Mouse (Mus musculus) CD4-positive, CD25-positive, alpha-beta regulatory T cell, adult 2 months (primary cell): ENCODE measurements around the gene Tfe3.
"Not testable (repeated sequence)": the region's sequence is repeated elsewhere in the genome, so short reads cannot be mapped to it uniquely, and the experiment has no call there.

Experiments used
- DNase-seq: peaks from one replicate; pipeline ENCODE4 v3.0.0-alpha.2; 2012; ENCODE audit warnings: low read depth, low spot score

Gene Tfe3

DNA sequence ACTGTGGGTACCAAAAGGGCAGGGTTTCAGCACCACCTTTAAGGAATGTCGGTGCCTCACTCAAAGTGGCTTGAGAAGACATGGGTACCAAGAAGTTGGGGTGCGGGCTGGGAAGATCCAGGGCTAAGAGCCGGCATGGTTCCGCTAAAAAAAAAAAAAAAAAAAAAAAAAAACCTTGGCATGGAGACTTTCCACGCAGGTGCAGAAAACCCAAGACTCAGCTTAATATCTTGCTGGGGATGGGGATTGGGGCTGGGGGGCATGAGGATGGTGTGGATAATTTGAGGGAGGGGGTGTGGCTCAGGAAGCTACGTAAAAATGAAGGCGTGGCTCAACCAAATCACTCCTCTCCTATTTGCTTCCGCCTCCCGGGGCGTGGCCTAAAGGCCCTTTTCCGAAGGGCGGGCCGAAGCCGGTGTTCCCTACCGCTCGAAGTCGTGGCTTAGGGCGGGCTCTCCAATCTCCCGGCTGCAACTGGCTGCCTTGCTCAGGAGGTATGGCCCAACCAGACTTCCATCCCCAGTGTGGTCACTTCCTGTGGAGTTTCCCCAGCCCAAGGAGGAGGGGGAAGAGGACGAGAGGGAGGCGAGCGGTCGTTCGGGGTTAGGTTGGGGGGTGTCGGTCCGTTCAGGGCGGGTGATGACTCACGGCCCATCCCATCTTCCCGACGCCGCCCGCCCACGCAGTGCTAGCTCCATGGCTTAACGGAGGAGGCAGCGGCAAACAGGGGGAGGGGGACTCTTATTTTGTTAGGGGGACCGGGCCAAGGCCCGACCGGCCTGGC, at the start of gene Tfe3:
Gene Tfe3 (plus strand): TSS at position 424 of the 784 bp plus-strand sequence.
- peak; percentile 93 for DNase-seq

DNA sequence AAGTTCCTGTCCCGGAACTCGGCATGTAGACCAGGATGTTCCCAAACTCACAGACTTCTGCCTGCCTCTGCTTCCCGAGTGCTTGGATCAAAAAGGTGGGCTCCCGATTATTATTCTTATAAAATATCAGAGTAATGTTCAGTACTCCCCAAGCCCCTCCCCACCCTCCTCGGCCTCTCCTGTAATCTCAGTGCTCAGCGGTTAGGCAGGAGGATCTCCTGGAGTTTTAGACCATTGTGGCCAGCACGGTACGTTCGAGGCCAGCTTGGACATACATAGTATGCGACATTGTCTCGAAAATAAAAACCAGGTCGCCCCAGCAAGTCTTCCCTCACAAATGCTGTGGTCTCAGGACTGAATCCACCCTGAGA, 48.6 kb upstream of the Tfe3 start:
- DNase-seq = not testable (repeated sequence)

DNA sequence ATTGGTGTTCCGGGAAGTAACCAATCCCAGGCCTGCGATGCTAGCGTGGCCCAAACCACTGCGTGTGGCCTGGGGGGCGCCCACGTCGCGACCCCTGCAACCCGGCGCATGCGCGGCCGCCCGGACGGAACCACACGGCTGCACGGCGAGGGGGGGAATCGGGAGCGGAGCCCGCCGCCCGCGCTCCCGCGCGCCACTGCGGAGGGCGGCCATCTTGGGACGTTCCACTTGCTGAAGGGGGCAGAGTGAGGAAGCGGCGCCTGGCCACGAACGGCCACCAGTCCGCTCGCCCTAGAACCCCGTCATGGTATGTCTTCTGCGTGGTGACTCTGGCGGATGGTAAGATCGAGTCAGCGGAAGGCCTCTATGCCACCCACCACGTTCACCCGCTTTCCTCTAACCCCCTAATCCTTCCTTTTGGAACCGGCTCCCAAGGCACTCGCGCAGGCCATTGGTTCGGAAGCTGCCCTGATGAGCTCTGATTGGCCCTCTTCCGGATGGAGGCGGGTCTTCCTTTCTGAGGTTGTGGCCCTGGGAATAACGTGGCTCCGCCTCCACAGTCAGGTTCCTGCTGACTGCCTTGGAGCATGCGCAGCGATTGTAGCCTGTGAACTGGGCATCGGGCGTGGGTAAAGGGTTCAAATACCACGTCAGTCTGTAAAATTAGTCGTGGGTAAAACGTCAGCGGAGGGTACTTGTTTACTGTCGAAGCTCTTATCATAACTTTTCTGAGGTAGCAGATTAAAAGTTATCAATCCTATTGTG, 48.0 kb upstream of the Tfe3 start, which contains the start of gene Wdr45:
Gene Wdr45 (plus strand): TSS at position 199 of the 765 bp plus-strand sequence.
- DNase-seq = peak; percentile 95

DNA sequence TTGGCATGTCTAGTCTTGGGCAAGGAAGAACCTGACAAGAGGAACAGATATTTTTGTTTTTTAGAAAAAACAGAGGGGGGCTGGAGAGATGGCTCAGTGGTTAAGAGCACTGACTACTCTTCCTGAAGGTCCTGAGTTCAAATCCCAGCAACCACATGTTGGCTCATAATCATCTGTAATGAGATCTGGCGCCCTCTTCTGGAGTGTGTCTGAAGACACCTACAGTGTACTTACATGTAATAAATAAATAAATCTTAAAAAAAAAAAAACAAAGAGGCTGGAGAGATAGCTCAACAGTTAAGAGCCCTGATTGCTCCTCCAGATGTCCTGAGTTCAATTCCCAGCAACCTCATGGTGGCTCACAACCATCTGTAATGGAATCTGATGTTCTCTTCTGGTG, 46.3 kb upstream of the Tfe3 start:
- peak; percentile 57 for DNase-seq

DNA sequence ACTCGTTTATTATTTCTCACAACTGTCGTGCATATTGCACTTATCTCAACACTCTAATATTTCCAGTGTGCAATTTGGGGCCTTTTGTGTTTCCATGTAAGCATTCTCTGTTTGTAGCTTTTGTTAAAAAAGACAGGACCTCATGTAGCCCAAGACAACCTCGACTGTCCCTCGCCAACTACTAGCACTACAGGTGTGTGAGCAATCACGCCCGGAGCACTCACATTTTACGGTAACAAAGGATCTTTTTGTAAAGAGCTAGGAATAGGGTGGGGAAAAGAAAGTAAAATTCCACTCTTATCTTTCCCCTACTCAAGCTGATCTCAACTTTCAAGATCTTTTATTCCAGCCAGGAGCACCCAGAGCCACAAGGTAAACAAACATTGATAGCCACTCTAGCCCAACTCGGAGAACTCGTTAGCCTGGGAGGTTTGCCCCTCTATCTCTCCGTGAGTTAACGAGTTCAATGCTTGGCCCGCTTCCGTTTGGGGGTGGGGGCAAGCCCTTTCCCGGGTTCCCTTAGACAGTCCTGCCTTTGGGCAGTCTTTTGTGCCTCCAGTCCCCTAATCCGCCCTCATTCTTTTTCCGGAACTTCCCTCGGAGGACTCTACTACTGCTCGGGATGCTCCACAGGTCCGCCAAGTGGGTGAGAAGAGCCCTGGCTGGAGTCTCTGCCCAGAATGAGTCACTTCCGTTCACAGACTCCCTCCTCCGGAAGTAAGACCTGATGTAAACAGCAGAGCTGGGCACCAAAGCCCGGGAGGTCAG, 40.7 kb upstream of the Tfe3 start, which contains the start of gene Gm45208:
Gene Gm45208 (plus strand): TSS at position 732 of the 768 bp plus-strand sequence.
- peak; percentile 80 for DNase-seq

DNA sequence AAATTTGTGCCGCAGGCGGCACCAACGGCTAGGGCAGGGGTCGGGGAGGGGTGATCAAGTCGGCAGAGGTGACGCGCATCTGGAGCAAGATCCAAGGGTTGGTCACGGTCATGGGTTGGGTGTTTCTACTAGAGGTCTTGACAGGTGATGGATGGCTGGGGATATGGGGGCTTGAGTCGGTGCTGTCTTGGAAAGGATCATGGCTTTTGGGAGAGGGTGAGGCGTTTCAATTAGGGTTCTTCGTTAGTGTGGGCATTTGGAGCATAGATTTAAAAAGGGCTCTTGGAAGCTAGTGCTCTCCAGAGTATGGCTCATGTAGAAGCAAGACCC, 40.1 kb upstream of the Tfe3 start:
- no peak for DNase-seq

DNA sequence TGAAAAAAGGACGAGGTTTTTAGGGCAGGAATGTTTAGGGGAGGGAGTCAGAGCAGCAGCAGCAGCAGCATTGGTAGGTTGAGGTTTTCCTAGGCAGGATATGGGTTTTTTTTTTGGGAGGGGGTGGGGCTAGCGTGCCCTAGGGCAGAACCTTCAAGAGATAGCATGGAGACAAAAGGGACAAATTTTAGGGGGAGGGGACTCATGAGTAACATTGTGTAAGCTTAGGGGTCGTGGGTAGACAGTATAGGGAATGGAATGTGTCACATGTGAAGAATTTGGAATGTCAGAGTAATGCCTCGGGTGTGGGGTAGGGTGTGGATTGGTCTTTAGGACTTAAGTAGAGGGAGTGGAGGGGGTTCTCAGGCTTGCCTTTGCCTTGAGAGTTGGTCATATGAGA, 39.7 kb upstream of the Tfe3 start:
- DNase-seq = peak; percentile 24

DNA sequence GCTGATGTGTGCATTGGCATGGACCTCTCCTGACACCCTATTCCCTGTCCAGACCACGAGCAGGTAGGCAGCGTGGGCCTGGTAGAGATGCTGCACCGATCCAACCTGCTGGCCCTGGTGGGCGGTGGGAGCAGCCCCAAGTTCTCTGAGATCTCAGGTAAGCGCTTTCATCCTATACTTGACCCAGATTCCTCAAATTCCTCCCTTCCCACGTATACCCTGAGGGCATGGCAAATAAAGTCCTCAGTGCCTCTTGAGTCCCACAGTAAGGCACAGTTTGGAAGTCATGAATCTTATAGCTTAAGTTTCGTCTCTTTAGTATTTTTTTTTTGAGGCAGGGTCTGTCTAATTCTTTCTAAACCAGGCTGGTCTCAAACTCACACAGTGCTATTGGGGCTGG, 38.2 kb upstream of the Tfe3 start:
- no peak for DNase-seq

DNA sequence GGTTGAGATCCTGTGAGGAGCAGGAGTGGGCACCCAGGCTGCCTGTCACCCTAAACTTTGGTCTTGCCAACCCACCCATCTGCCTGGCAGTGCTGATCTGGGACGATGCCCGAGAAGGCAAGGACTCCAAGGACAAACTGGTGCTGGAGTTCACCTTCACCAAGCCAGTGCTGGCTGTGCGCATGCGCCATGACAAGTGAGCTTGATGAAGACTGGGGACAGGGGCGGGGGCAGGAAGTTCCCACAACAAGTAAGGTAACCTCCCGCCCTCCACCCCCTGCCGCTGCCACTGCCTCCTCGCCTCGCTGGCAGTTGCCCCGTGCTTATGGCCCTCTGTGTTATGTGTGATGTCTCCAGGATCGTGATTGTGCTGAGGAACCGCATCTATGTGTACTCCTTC, 36.5 kb upstream of the Tfe3 start:
- DNase-seq = no peak

DNA sequence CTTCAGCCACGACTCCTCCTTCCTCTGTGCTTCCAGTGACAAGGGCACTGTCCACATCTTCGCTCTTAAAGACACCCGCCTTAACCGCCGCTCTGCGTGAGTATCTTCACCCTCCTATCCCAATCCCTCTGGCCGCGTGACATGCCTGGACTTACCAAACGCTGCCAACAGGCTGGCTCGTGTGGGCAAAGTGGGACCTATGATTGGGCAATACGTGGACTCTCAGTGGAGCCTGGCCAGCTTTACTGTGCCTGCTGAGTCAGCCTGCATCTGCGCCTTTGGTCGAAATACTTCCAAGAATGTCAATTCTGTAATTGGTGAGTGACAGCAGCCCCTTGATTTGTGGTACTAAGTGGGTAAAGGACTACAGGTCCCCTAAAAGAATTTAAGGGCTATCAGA, 35.2 kb upstream of the Tfe3 start:
- DNase-seq = no peak

DNA sequence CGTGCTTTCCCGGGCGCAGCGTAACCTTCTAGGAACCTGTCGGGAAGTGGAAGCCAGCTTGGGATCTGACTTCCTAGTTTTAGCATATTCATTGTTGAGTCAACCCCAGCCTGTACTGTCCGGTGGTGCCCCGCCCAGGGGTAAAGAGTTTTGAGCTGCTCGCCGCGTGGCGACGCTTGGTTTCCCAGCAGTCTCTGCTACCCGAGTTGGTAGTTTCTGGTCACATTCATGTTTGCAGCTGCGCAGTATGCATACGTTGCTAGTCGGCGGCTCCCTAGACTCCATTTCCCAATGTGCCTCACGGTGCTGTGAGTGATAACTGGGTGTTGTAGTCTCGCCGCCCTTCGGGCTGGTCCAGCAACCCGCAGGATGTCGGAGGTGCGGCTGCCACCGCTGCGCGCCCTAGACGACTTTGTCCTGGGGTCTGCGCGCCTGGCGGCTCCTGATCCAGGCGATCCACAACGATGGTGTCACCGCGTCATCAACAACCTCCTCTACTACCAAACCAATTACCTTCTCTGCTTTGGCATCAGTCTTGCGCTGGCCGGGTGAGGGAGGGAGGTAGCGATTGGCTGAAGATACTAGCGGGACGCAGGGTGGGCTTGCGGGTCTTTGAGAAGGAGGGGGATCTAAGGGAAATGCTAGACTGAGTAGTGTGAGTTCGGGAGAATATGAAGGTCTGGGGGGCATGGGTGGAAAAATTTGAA, 34.0 kb upstream of the Tfe3 start, which contains the start of gene Praf2:
Gene Praf2 (plus strand): TSS at position 225 of the 707 bp plus-strand sequence.
- DNase-seq = peak; percentile 86

DNA sequence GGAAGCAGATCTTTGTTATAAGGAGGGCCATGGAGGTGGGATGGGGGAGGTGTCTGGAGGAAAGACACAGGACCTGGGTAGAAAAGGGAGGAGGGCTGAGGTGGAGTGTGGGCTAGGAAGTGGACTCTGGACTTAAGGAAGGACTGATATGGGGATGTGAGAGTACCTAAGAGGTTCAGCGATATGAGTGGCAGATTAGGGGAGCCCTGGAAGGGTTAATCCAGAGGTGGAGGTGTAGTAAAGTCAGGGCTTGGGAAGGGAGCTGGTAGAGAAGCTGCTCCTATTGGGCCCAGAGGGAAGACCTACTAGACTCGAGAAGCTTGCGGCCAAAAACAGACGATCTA, 33.5 kb upstream of the Tfe3 start:
- no peak for DNase-seq

DNA sequence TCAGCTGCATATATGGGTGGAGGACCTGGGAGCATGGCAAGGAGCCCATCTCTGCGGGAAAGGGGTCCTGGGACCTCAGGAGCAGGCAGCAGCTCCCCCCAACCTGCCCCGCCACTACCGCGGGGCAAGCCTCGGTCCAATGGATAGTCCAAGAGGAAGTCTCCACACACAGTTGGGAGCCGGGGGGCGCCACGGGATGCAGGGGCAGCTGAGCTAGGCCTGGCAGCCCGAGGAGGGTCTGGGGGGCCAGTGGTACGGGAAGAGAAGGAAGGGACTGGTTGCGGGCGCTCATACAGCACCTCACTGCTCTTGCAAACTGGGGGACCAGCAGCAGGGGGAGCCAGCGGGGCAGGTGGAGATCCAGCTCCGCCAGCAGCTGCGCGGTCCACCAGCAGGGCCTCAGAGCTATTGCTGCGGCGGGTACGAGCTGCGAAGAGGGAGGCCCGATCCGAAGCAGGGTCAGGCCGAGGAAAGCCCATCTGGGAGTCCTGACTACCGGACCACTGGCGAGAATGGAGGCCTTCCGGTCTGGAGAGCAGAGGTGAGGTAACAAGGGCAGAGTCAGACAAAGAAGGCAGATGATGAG, 28.7 kb upstream of the Tfe3 start:
- DNase-seq = peak; percentile 90

DNA sequence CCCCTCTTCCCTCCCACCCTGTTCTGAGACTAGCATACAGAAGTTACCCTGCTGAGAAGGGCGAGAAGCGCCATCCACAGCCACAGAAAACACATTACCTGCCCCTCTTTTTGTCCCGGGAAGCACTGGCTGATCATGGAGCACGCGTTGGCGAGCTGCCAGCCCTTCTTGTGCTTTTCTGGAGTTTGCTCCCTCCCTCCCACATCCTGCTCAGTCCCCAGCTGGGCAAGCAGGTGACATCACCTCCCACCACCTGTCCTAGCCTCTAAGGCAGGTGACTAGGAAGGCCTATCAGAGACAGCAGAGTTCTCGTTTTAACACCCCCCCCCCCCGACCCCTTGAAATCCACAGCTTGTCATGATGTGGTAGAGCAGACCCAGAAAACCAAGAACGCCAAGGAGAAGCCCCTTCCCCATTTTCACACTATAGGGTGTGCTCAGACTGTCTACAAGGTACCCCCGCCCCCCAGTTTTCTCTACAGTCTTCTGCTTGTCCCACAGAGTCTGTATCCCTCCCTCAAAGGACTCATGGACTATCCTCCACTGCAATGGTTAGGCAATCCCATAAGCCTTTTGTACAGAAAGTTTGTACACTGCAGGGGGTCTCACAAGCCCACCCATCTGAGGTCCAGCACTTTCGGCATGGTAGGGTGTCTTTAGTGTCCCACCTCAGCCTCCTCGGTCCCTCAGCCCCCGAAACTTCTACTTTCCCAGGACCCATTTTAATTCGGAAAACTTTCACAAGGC, 22.9 kb upstream of the Tfe3 start:
- no peak for DNase-seq

DNA sequence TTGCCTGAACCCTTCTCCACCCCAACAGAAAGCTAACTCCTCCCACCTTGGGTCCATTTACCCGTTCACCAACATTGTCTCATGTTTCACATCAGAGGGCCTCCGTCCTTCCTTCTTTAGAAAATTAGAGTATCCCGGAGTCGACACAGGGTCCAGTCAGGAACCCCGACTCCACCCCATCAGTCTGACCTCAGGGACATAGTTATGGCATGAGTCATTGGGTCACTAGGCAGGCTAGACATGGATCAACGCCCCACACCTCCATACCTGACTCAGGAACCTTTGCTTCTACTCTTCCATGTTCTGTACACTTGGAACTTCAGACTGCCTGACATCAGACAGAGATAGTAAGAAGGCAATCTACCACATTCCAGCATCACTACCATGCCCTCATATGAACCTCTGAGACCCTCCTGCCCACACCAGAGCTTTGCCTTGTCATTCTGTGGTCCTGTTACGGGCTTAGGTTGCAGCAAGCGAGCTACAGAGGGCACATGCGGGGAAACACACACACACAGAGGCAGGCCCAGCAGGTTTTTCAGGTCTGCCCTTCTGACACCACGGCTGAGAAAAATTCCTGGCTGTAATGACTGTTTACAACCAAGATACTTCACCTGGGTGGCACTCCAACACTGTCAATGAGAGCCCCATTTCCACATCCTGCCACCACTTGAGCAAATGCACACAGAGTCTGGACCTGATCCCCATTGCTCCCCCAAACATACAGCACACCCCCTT, 22.1 kb upstream of the Tfe3 start:
- DNase-seq = no peak

DNA sequence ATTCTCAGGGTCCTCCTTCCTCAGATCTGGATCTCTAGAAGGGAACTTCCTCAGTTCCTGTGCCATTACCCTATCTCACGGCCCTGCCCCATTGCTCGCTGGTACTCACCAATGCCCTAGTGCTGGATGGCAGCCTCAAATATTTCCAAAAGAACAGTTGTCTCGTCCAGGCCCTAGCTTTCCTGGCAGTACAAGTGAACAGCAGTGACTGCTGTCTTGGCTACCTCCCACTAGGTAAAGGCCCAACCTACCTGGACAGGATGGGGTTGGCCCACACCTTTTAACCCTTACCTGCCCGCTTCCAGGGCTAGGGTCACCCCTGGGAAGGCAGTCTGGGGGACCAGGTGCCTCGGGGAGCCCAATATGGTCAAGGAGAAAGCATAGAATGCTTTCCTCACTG, 21.3 kb upstream of the Tfe3 start:
- DNase-seq = no peak

DNA sequence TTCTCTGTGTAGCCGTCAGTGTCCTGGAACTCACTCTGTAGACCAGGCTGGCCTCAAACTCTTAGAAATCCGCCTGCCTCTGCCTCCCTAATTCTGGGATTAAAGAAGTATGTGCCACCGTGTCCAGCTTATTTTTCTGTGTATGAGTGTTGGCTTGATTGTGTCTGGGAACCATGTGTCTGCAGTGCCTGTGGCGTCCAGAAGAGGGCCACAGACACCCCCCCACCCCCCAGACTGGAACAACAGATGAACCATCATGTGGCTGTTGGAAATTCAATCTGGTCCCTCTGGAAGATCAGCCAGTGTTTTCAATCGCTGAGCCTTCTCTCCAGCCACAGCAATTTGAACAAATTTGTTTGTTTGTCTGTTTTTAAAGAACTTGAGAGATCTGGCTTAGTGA, 18.9 kb upstream of the Tfe3 start:
- no peak for DNase-seq

DNA sequence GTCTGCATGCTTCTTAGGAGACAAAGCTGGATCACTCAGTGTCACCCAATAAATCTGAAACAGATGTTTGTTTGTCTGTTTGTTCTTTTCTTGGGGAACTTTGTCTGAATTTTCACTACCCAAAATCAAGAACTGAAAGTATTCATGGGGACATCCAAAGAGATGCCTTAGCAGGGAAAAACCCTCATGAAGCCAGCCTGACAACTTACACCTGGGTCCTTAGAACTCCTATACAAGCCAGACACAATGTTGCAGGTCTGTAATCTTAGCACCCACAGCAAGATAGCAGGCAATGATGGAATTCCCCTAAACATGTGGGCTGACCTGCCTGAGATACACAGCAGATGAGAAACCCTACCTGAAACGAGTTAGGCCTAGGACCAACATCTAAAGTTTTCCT, 17.4 kb upstream of the Tfe3 start:
- no peak for DNase-seq

DNA sequence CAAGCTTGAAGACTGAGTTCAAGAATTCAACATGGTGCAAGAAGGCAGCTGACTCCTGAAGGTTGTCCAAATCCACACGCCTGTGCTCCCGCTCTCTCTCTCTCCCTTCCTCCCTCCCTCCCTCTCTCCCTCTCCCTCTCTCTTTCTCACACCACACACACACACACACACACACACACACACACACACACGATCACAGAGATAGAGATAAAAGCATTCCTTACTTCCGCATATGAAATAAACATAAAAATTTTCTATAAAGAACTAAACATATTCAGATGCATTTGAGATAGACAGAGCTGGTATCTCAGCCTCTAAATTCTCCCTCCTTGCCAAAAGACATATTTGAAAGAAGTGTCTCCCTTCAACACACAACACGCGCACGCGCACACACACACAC, 16.9 kb upstream of the Tfe3 start:
- no peak for DNase-seq
